Mouse (Mus musculus) CH12.LX (cell line): ENCODE results near the gene Baz2b. TPM values are rescaled to one million over a fixed set of nuclear protein-coding genes. Genes with fewer than 3 reads are reported as not detected.

ENCODE experiments used
- DNase-seq: peaks from one replicate; pipeline ENCODE4 v3.0.0-alpha.2; 2013; ENCODE audit errors: extremely low read depth
- H3K27ac ChIP-seq: 2 replicates; pipeline ENCODE4 v1.5.1; 2012; ENCODE audit warnings: low read depth, mild to moderate bottlenecking, control low read depth, moderate library complexity; ENCODE audit not compliant: insufficient read depth
- H3K27me3 ChIP-seq: replicated peaks from 2 replicates; pipeline ENCODE3; 2012; ENCODE audit warnings: inconsistent platforms
- H3K36me3 ChIP-seq, 2 experiments: replicated peaks in 1 of 2; 2 replicates each; pipeline versions ENCODE3 to v1.6.1; 2012; ENCODE audit warnings: inconsistent platforms in 1 of 2, low read length in 1 of 2, mild to moderate bottlenecking in 1 of 2, mixed read lengths in 1 of 2, moderate library complexity in 1 of 2; ENCODE audit not compliant: control insufficient read depth in 1 of 2, insufficient read depth in 1 of 2
- H3K4me1 ChIP-seq, 2 experiments: 2 replicates each; pipeline ENCODE4 v1.6.1; 2012; ENCODE audit warnings: inconsistent platforms in 1 of 2, moderate library complexity in 1 of 2; ENCODE audit not compliant: insufficient read depth in 2 of 2, control insufficient read depth in 1 of 2
- H3K4me2 ChIP-seq: 2 replicates; pipeline ENCODE4 v1.6.1; 2012; ENCODE audit warnings: low read depth, mild to moderate bottlenecking, control low read depth; ENCODE audit not compliant: poor library complexity, insufficient read depth, severe bottlenecking
- H3K4me3 ChIP-seq, 3 experiments: fragments of 150-350 bp in 1 of 3; sonication (generic) in 1 of 3; replicated peaks in 1 of 3; 2 replicates each; pipeline versions ENCODE3 to v1.5.1; 2011 to 2012; ENCODE audit warnings: low read depth in 2 of 3, low read length in 2 of 3, mild to moderate bottlenecking in 2 of 3, moderate library complexity in 2 of 3, control low read depth in 1 of 3, improper control_type of control experiment in 1 of 3, inconsistent platforms in 1 of 3, mixed read lengths in 1 of 3; ENCODE audit not compliant: poor library complexity in 1 of 3
- H3K79me2 ChIP-seq: replicated peaks from 2 replicates; pipeline ENCODE4 v1.6.1; 2012; ENCODE audit warnings: mild to moderate bottlenecking, moderate library complexity; ENCODE audit not compliant: control insufficient read depth, poor library complexity, insufficient read depth, severe bottlenecking; ENCODE audit errors: extremely low read depth
- H3K9ac ChIP-seq: 2 replicates; pipeline ENCODE4 v1.6.1; 2012; ENCODE audit warnings: low read depth, mild to moderate bottlenecking, control low read depth, moderate library complexity; ENCODE audit not compliant: insufficient read depth
- H3K9me3 ChIP-seq: replicated peaks from 2 replicates; pipeline ENCODE3; 2012; ENCODE audit warnings: low read length, inconsistent platforms, mixed read lengths
- BHLHE40 ChIP-seq: IDR thresholded peaks from 2 replicates; pipeline ENCODE4 v1.6.1; 2011; ENCODE audit warnings: mild to moderate bottlenecking, low read depth, low read length, improper control_type of control experiment
- CHD2 ChIP-seq: IDR thresholded peaks from 2 replicates; pipeline ENCODE4 v1.6.1; 2011; ENCODE audit warnings: low read length, improper control_type of control experiment
- CTCF ChIP-seq, 2 experiments: IDR thresholded peaks in 1 of 2; conservative IDR thresholded peaks in 1 of 2; 2 replicates each; pipeline ENCODE4 v1.5.1; 2011 to 2012; ENCODE audit warnings: low read depth in 2 of 2, low read length in 2 of 2, improper control_type of control experiment in 1 of 2, inconsistent platforms in 1 of 2, mild to moderate bottlenecking in 1 of 2, moderate library complexity in 1 of 2
- E2F4 ChIP-seq: IDR thresholded peaks from 2 replicates; pipeline ENCODE4 v1.6.1; 2011; ENCODE audit warnings: low read depth, low read length, improper control_type of control experiment; ENCODE audit not compliant: insufficient replicate concordance
- EP300 ChIP-seq: IDR thresholded peaks from 2 replicates; pipeline ENCODE4 v1.6.1; 2011; ENCODE audit warnings: low read length, improper control_type of control experiment
- ETS1 ChIP-seq: conservative IDR thresholded peaks from 2 replicates; pipeline ENCODE4 v1.6.1; 2012; ENCODE audit warnings: low read depth, mild to moderate bottlenecking, inconsistent platforms, low read length, improper control_type of control experiment, moderate library complexity
- GABPA ChIP-seq: IDR thresholded peaks from 2 replicates; pipeline ENCODE4 v1.6.1; 2012; ENCODE audit warnings: low read depth, low read length, improper control_type of control experiment, inconsistent platforms; ENCODE audit not compliant: insufficient replicate concordance
- HCFC1 ChIP-seq: IDR thresholded peaks from 2 replicates; pipeline ENCODE4 v1.6.1; 2012; ENCODE audit warnings: low read depth, mild to moderate bottlenecking, inconsistent platforms, low read length, improper control_type of control experiment
- JUN ChIP-seq: IDR thresholded peaks from 2 replicates; pipeline ENCODE4 v1.6.1; 2011; ENCODE audit warnings: low read depth, mild to moderate bottlenecking, low read length, improper control_type of control experiment, moderate library complexity; ENCODE audit not compliant: insufficient read depth
- JUND ChIP-seq: conservative IDR thresholded peaks from 2 replicates; pipeline ENCODE4 v1.6.1; 2011; ENCODE audit warnings: low read depth, low read length, improper control_type of control experiment
- MAFK ChIP-seq: IDR thresholded peaks from 2 replicates; pipeline ENCODE4 v1.6.1; 2011; ENCODE audit warnings: low read length, improper control_type of control experiment; ENCODE audit not compliant: insufficient replicate concordance
- MYC ChIP-seq: IDR thresholded peaks from 2 replicates; pipeline ENCODE4 v1.6.1; 2011; ENCODE audit warnings: low read depth, mild to moderate bottlenecking, improper control_type of control experiment, low read length
- NELFE ChIP-seq: IDR thresholded peaks from 2 replicates; pipeline ENCODE4 v1.6.1; 2011; ENCODE audit warnings: low read depth, low read length, improper control_type of control experiment
- NRF1 ChIP-seq: IDR thresholded peaks from 2 replicates; pipeline ENCODE4 v1.6.1; 2014; ENCODE audit warnings: low read depth, mild to moderate bottlenecking, inconsistent platforms, low read length, improper control_type of control experiment, moderate library complexity
- PAX5 ChIP-seq: IDR thresholded peaks from 2 replicates; pipeline ENCODE4 v1.6.1; 2012; ENCODE audit warnings: low read length, inconsistent platforms, mixed read lengths
- SIN3A ChIP-seq: IDR thresholded peaks from 2 replicates; pipeline ENCODE4 v1.6.1; 2012; ENCODE audit warnings: low read length, improper control_type of control experiment, inconsistent platforms
- SMC3 ChIP-seq: IDR thresholded peaks from 2 replicates; pipeline ENCODE4 v1.6.1; 2011; ENCODE audit warnings: low read depth, low read length, improper control_type of control experiment
- TCF12 ChIP-seq: IDR thresholded peaks from 2 replicates; pipeline ENCODE4 v1.6.1; 2014; ENCODE audit warnings: low read depth, mild to moderate bottlenecking, inconsistent platforms, low read length, improper control_type of control experiment
- UBTF ChIP-seq: IDR thresholded peaks from 2 replicates; pipeline ENCODE4 v1.6.1; 2012; ENCODE audit warnings: low read depth, mild to moderate bottlenecking, inconsistent platforms, low read length, improper control_type of control experiment, moderate library complexity
- USF1 ChIP-seq: IDR thresholded peaks from 2 replicates; pipeline ENCODE4 v1.6.1; 2014; ENCODE audit warnings: low read depth, mild to moderate bottlenecking, inconsistent platforms, low read length, improper control_type of control experiment
- ZKSCAN1 ChIP-seq: IDR thresholded peaks from 2 replicates; pipeline ENCODE4 v1.6.1; 2012; ENCODE audit warnings: low read depth, inconsistent platforms, low read length, improper control_type of control experiment, borderline replicate concordance
- dilution Hi-C: fragments of 300-500 bp; cut with MboI; formaldehyde crosslinking; loops from 2 replicates; pipeline ENCODE4 v1.14.3; 2020; ENCODE audit warnings: low sequenced_read_pairs; ENCODE audit not compliant: extremely low pct_unique_long_range_greater_than_20kb, extremely low pct_ligation_motif_present
- in situ Hi-C: fragments of 300-500 bp; cut with MboI; formaldehyde crosslinking; loops from 3 replicates; pipeline ENCODE4 v1.14.3; 2019; ENCODE audit warnings: low sequenced_read_pairs, low pct_ligation_motif_present, low pct_unique_long_range_greater_than_20kb, mixed read lengths
- polyA plus RNA-seq: library from polyadenylated mRNA; unstranded; fragments of >175 nt; gene quantifications from 2 replicates; pipeline ENCODE4 v1.2.1, GENCODE M21; 2012; ENCODE audit warnings: low read depth; ENCODE audit not compliant: insufficient read length
- total RNA-seq, 2 experiments: library from RNA; depleted of rRNA; stranded (reverse); fragments of 300-350 nt in 1 of 2; fragments of >200 nt in 1 of 2; gene quantifications; 2 replicates each; pipeline ENCODE4 v1.2.3; 2012 to 2014

The Baz2b gene
- total and polyA plus RNA-seq, 3 experiments, result 17.3 to 36.3 (median 31.9) TPM

DNA sequence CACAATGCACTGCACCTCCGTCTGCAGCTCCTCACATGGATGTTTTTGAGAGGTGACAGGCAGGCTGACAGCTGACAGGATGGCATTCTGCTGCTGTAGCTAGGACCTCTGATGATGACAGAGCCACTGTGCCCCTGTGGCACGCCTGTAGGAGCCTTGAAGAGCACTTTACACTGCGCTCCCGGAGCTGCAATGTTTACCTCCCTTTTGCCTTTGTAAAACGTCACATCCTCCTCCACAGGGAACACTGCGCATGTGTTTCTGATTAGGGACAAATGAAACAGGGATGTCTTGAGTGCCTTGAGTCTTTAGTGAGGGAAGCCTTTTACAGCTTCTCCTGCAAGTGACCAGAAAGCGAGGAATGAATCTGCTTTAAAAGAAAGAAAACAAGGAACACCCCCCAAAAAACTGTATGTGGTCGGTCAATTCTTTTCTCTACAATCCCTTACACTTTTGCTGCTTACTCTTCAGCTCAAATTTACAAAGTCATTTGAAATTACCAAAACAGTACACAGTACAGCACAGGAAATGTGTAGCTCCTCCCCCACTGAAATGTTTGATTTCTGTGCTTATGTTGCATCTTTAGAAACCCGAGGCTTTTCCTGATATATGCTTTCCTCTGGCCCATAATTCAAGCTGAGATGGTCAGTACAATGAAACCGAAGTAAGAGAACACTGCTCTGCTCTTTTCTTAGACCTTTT is 217.0 kb downstream of the Baz2b start:
- H3K27ac ChIP-seq, result no peak overlapping the region
- no peak overlapping the region for H3K9ac ChIP-seq
- H3K4me3 ChIP-seq, result no peak overlapping the region
- H3K27me3 ChIP-seq, result no peaks in the 10 kb centered on the region
- peaks cover 4 to 26% of the 10 kb centered on the region in 2 experiments for H3K36me3 ChIP-seq
- no peak overlapping the region for H3K4me2 ChIP-seq
- in situ Hi-C loops (no loop called here), dilution Hi-C loops (no loop called here)
- H3K9me3 ChIP-seq, result no peaks in the 10 kb centered on the region
- no peak for TF ChIP-seq EP300
- no peak for TF ChIP-seq NRF1
- TF ChIP-seq BHLHE40, result no peak
- TF ChIP-seq E2F4, result no peak
- TF ChIP-seq JUN, result no peak
- no peak for TF ChIP-seq ZKSCAN1
- TF ChIP-seq ETS1, result no peak
- TF ChIP-seq CHD2, result no peak
- no peak for TF ChIP-seq MAFK
- no peak for TF ChIP-seq UBTF
- no peak for TF ChIP-seq SIN3A
- no peak for TF ChIP-seq JUND
- no peak for TF ChIP-seq TCF12
- TF ChIP-seq GABPA, result no peak
- TF ChIP-seq USF1, result no peak
- no peak for TF ChIP-seq PAX5
- TF ChIP-seq NELFE, result no peak
- no peak for TF ChIP-seq HCFC1
- no peak for TF ChIP-seq CTCF (conservative IDR thresholded peaks at IDR 0.05 in 1 of 2, IDR thresholded peaks at IDR 0.05 in 1 of 2; ENCODE audit: low read depth in 2 of 2, low read length in 2 of 2)
- TF ChIP-seq, all 38 proteins: peak for 0
- Histone ChIP-seq H3K79me2 (no peaks in the 10 kb centered on the region; the same call in 1 of the 2 replicates), H3K4me1 (peaks cover 2 to 7% of the 10 kb centered on the region in 2 experiments; a peak in 2 of 4 replicates)
- DNase-seq, result no peak

DNA sequence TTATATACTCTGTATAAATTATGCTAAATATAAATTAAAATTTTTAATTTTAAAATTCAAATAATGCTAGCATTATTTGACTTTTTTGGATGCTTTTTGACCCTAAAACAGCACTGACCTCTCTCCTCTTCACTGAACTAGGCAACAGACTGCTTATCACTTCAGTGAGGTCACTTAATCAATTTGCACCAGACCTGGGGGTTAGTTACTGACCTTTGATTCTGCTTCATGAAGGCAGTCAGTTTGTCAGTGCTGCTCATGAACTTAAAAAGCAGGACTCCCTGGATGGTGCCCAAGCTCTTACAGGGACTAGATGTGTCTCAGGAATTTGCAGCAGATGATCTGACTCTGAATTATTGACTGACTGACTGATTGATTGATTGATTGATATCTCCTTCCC is 217.9 kb downstream of the Baz2b start:
- no peaks in the 10 kb centered on the region for H3K27me3 ChIP-seq
- H3K4me3 ChIP-seq, result no peak overlapping the region
- no peak overlapping the region for H3K4me2 ChIP-seq
- peaks cover 2 to 7% of the 10 kb centered on the region in 2 experiments; a peak in 2 of 4 replicates for H3K4me1 ChIP-seq
- in situ Hi-C loops (no loop called here), dilution Hi-C loops (no loop called here)
- H3K9ac ChIP-seq, result no peak overlapping the region
- DNase-seq, result no peak
- no peak for TF ChIP-seq MYC
- TF ChIP-seq SMC3, result no peak
- H3K79me2 ChIP-seq, result no peaks in the 10 kb centered on the region; the same call in 1 of the 2 replicates
- H3K36me3 ChIP-seq, result peaks cover 4 to 28% of the 10 kb centered on the region in 2 experiments
- H3K9me3 ChIP-seq, result no peaks in the 10 kb centered on the region
- H3K27ac ChIP-seq, result no peak overlapping the region
